Mouse (Mus musculus) kidney, adult 2 months (tissue): ENCODE results near the gene Rab3ip. TPM values are rescaled to one million over a fixed set of nuclear protein-coding genes. Genes with fewer than 3 reads are reported as not detected.

Experiments used
- DNase-seq: peaks from one replicate; pipeline ENCODE4 v3.0.0; 2021
- H3K27ac ChIP-seq: fragments of 200-500 bp; 2 replicates; pipeline ENCODE4 v1.5.1; 2012; ENCODE audit warnings: low read depth, low read length, control low read depth, inconsistent platforms; ENCODE audit not compliant: insufficient read depth
- H3K27me3 ChIP-seq: fragments of 200-500 bp; replicated peaks from 2 replicates; pipeline ENCODE4 v1.6.1; 2012; ENCODE audit warnings: mild to moderate bottlenecking, moderate library complexity, low read length, inconsistent platforms; ENCODE audit not compliant: control insufficient read depth, insufficient read depth
- H3K36me3 ChIP-seq: fragments of 200-500 bp; 2 replicates; pipeline ENCODE4 v1.6.1; 2012; ENCODE audit warnings: mild to moderate bottlenecking, moderate library complexity, low read length, inconsistent platforms; ENCODE audit not compliant: control insufficient read depth, insufficient read depth
- H3K4me1 ChIP-seq: fragments of 200-500 bp; 2 replicates; pipeline ENCODE4 v1.6.1; 2011; ENCODE audit warnings: low read length; ENCODE audit not compliant: control insufficient read depth, insufficient read depth
- H3K4me3 ChIP-seq: fragments of 200-500 bp; 2 replicates; pipeline ENCODE4 v1.5.1; 2011; ENCODE audit warnings: mild to moderate bottlenecking, low read depth, low read length, control low read depth; ENCODE audit not compliant: insufficient read depth
- CTCF ChIP-seq: fragments of 200-500 bp; conservative IDR thresholded peaks from 2 replicates; pipeline ENCODE4 v1.5.1; 2011; ENCODE audit warnings: low read depth, mild to moderate bottlenecking, control low read depth, low read length, moderate library complexity, mixed read lengths; ENCODE audit not compliant: insufficient read depth, insufficient read length
- POLR2A ChIP-seq: fragments of 200-500 bp; IDR thresholded peaks from one replicate; pipeline ENCODE4 v1.6.1; 2011; ENCODE audit warnings: low read depth, low read length, control low read depth
- WGBS: fragments of 180-500 bp; shearing (Covaris S2); methylation state at CpG from one replicate; pipeline ENCODE4 v1.1.7; 2018; 5-methylcytosine and 5-hydroxymethylcytosine counted together
- polyA plus RNA-seq: library from polyadenylated mRNA; depleted of rRNA; stranded (reverse); fragments of >200 nt; gene quantifications from 2 replicates; pipeline ENCODE4 v1.2.3, GENCODE M21; 2012

The Rab3ip gene
- polyA plus RNA-seq, 1 experiment: 641 TPM

DNA sequence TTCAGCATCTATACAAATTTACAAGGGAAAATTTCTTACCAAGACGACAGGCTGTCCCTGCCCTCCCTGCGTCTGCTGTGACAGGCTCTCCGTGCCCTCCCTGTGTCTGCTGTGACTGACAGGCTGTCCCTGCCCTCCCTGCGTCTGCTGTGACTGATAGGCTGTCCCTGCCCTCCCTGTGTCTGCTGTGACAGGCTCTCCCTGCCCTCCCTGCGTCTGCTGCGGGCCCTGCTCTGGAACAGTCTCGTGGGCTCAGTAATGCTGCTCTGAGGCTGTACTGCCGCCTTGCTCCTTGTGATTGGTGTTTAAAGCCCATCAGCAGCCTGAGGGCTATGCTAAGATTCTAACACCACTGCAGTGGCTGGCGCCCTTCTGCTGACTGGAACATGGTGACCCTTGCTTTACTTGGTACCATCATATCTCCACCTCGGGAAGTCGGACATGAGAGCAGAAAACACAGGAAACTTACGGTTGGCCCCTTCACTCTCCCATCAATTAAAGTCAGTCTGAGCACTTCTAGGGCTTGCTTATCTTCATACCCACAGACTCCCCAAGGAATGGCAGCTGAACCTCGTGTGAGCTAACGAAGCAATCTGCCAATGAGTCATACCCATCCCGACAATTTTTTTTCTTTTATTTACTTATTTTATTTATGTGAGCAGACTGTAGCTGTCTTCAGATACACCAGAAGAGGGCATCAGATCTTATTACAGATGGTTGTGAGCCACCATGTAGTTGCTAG is 41.5 kb downstream of the Rab3ip start:
- TF ChIP-seq CTCF: no peak
- TF ChIP-seq POLR2A: no peak
- WGBS: 74% methylated on average over 15 of the region's 15 CpGs
- H3K4me1 ChIP-seq: no peaks in the 10 kb centered on the region
- no peak overlapping the region for H3K27ac ChIP-seq
- H3K36me3 ChIP-seq: peaks cover 16% of the 10 kb centered on the region
- no peak for DNase-seq
- no peaks in the 10 kb centered on the region for H3K27me3 ChIP-seq
- no peak overlapping the region for H3K4me3 ChIP-seq

- DNase-seq: no peak
- Histone ChIP-seq H3K4me1 (no peaks in the 10 kb centered on the region), H3K4me3 (no peak overlapping the region), H3K36me3 (peaks cover 14% of the 10 kb centered on the region), H3K27ac (no peak overlapping the region), H3K27me3 (no peaks in the 10 kb centered on the region)
- TF ChIP-seq POLR2A: no peak
- TF ChIP-seq CTCF: no peak
- 72% methylated on average over 9 of the region's 9 CpGs for WGBS
Measured at GRCm38 (mm10) chr10:116906794-116907193, 43.8 kb downstream of the Rab3ip start.

DNA sequence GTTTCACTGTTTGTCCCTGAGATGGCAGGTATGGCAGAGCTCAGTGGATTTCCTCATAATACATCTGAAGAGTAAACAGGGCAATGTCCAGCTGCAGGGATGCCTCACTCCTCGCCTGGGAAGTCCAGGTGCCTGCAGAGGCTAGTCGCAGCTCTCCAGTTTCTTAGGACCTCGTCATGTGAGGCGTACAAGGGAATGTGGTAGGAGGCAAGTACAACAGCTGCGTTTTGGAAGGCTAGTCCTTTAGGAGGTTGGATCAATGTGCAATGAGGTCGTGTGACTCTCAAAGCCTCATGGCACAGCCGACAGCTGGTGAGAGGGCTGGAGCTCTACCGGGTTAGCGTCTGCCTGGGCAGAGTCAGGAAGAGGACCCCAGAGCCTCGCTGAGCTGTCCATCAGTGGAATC is 46.1 kb downstream of the Rab3ip start:
- Histone ChIP-seq H3K4me1 (no peaks in the 10 kb centered on the region), H3K27me3 (no peaks in the 10 kb centered on the region), H3K27ac (no peak overlapping the region), H3K36me3 (peaks cover 4% of the 10 kb centered on the region), H3K4me3 (no peak overlapping the region)
- WGBS: 66% methylated on average over 10 of the region's 10 CpGs
- no peak for DNase-seq
- TF ChIP-seq POLR2A (no peak), CTCF (no peak)

- 80% methylated on average over 17 of the region's 17 CpGs for WGBS
- TF ChIP-seq POLR2A (no peak), CTCF (no peak)
- Histone ChIP-seq H3K27me3 (no peaks in the 10 kb centered on the region), H3K4me1 (no peaks in the 10 kb centered on the region), H3K36me3 (no peaks in the 10 kb centered on the region), H3K27ac (no peak within 1 kb of the TSS), H3K4me3 (no peak within 1 kb of the TSS)
- no peak for DNase-seq
Measured at GRCm38 (mm10) chr10:116896336-116897177, 54.0 kb downstream of the Rab3ip start, which contains the start of gene Myrfl. Myrfl (minus strand) TSS chr10:116896919.

DNA sequence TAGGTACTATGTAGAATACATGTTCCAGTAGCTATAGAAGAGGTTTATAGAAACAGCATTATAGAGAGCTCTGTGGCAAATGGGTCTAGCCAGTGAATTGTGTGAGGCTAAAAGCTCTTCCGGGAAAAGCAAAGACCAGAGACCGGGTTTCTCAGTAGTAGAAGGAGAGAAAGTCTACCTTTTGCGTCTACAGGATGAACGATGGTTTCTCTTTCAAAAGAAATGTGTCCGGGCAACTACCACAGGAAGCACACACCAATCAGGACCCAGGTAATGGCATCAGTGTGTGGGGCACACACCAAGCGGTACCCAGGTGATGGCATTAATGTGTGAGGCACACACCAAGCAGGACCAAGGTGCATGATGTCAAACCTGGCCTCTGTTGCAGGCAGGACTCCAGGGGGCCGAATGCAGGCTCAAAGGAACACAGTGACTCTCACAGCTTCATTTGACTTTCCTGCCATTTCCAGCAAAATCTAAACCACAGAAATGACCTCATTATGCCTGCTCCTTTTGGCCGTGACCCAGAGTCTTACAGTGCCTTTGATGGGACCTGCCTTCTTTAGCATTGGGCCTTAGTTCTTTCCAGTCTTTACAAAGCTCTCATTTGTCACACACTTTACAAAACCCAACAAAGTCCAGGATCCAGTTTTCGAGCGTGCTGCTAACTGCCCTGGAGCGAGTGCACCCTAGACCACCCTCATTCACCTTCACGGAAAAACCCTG is 55.3 kb downstream of the Rab3ip start:
- no peak overlapping the region for H3K4me3 ChIP-seq
- H3K27me3 ChIP-seq: no peaks in the 10 kb centered on the region
- no peak for DNase-seq
- TF ChIP-seq CTCF: no peak
- no peaks in the 10 kb centered on the region for H3K4me1 ChIP-seq
- WGBS: 84% methylated on average over 12 of the region's 12 CpGs
- no peaks in the 10 kb centered on the region for H3K36me3 ChIP-seq
- no peak overlapping the region for H3K27ac ChIP-seq

- no peak overlapping the region for H3K4me3 ChIP-seq
Measured at GRCm38 (mm10) chr10:116894540-116894939, 56.0 kb downstream of the Rab3ip start.

GRCm38 (mm10) chr10:116893753-116894152 is 56.8 kb downstream of the Rab3ip start:
- DNase-seq: peak; percentile 31
- Histone ChIP-seq H3K4me1 (no peaks in the 10 kb centered on the region), H3K27me3 (no peaks in the 10 kb centered on the region), H3K27ac (no peak overlapping the region), H3K4me3 (no peak overlapping the region), H3K36me3 (no peaks in the 10 kb centered on the region)
- 12% methylated on average over 3 of the region's 3 CpGs for WGBS
- no peak for TF ChIP-seq POLR2A
- peak; percentile 50 for TF ChIP-seq CTCF

More at GRCm38 (mm10) chr10:116894540-116894939, 56.0 kb downstream of the Rab3ip start:
- Histone ChIP-seq H3K27me3 (no peaks in the 10 kb centered on the region), H3K27ac (no peak overlapping the region), H3K36me3 (no peaks in the 10 kb centered on the region), H3K4me1 (no peaks in the 10 kb centered on the region)
- DNase-seq: no peak
- no peak for TF ChIP-seq CTCF
- no peak for TF ChIP-seq POLR2A
- WGBS: 81% methylated on average over 6 of the region's 6 CpGs
